Mouse (Mus musculus): ENCODE results near the gene Otud7b. TPM values are rescaled to one million over a fixed set of nuclear protein-coding genes. Genes with fewer than 3 reads are reported as not detected.

Otud7b gene
- polyA plus RNA-seq (2012; rRNA removed) (14.0 and 14.3 TPM in 2 replicates), polyA plus RNA-seq (2014; fragmentation: Nextera tagmentation; extraction: Ambion mirVana) (20.9 and 24.7 TPM in 2 replicates)

GRCm38 (mm10) chr3:96104261-96105065 is at the start of gene Otud7b:
Gene Otud7b (plus strand): TSS chr3:96104527.
- peak within 1 kb of the TSS; percentile 62 for H3K4me3 ChIP-seq (replicated peaks; ENCODE audit: low read length)
- H3K9me3 ChIP-seq (ENCODE audit: control insufficient read depth, low read length) = no peaks in the 10 kb centered on the region
- H3K4me1 ChIP-seq (ENCODE audit: control insufficient read depth, insufficient read depth, low read length) = peaks cover 16% of the 10 kb centered on the region
- 0 out of 2 replicates have a peak, but pooled peaks cover 4% of the 10 kb centered on the region for H3K36me3 ChIP-seq (ENCODE audit: control insufficient read depth, insufficient read depth, low read length)
- TF ChIP-seq POLR2A (IDR thresholded peaks at IDR 0.05; ENCODE audit: borderline replicate concordance, extremely low read depth, insufficient read depth, insufficient read length) = peak; percentile 53; the same call in 1 of the 2 replicates
- DNase-seq (ENCODE audit: low spot score) (peak; percentile 81), ATAC-seq (ENCODE audit: low FRiP score, low read depth) (peak; percentile 91)
- 1% methylated on average over 55 of the region's 84 CpGs for WGBS
- no peaks in the 10 kb centered on the region for H3K27me3 ChIP-seq (ENCODE audit: control insufficient read depth, insufficient read depth, low read length)
- H3K27ac ChIP-seq (replicated peaks; ENCODE audit: low read depth, low read length) = peak within 1 kb of the TSS; percentile 83
- peak within 1 kb of the TSS; percentile 81 for H3K9ac ChIP-seq (ENCODE audit: low read depth, low read length, severe bottlenecking)
- H3K4me2 ChIP-seq (replicated peaks; ENCODE audit: low read depth, low read length, severe bottlenecking) = peak within 1 kb of the TSS; percentile 54

- Histone ChIP-seq H3K27me3 (ENCODE audit: control insufficient read depth, insufficient read depth, low read length) (no peaks in the 10 kb centered on the region), H3K27ac (replicated peaks; ENCODE audit: low read depth, low read length) (no peak overlapping the region), H3K4me3 (replicated peaks; ENCODE audit: low read length) (no peak overlapping the region), H3K4me2 (replicated peaks; ENCODE audit: low read depth, low read length, severe bottlenecking) (no peak overlapping the region), H3K4me1 (ENCODE audit: control insufficient read depth, insufficient read depth, low read length) (peaks cover 5% of the 10 kb centered on the region), H3K36me3 (ENCODE audit: control insufficient read depth, insufficient read depth, low read length) (peaks cover 11% of the 10 kb centered on the region; the same call in 1 of the 2 replicates), H3K9ac (ENCODE audit: low read depth, low read length, severe bottlenecking) (no peak overlapping the region), H3K9me3 (ENCODE audit: control insufficient read depth, low read length) (no peaks in the 10 kb centered on the region)
- no peak for ATAC-seq (ENCODE audit: low FRiP score, low read depth)
- DNase-seq (ENCODE audit: low spot score) = no peak
- WGBS = 87% methylated on average over 6 of the region's 6 CpGs
- TF ChIP-seq POLR2A (IDR thresholded peaks at IDR 0.05; ENCODE audit: borderline replicate concordance, extremely low read depth, insufficient read depth, insufficient read length) = no peak
Observed at GRCm38 (mm10) chr3:96055294-96055693, 49.0 kb upstream of the Otud7b start.

GRCm38 (mm10) chr3:96056031-96056430 is 48.3 kb upstream of the Otud7b start:
- Histone ChIP-seq H3K27me3 (ENCODE audit: control insufficient read depth, insufficient read depth, low read length) (no peaks in the 10 kb centered on the region), H3K9ac (ENCODE audit: low read depth, low read length, severe bottlenecking) (no peak overlapping the region), H3K4me1 (ENCODE audit: control insufficient read depth, insufficient read depth, low read length) (peaks cover 5% of the 10 kb centered on the region), H3K9me3 (ENCODE audit: control insufficient read depth, low read length) (no peaks in the 10 kb centered on the region), H3K27ac (replicated peaks; ENCODE audit: low read depth, low read length) (no peak overlapping the region), H3K36me3 (ENCODE audit: control insufficient read depth, insufficient read depth, low read length) (peaks cover 5% of the 10 kb centered on the region; the same call in 1 of the 2 replicates), H3K4me2 (replicated peaks; ENCODE audit: low read depth, low read length, severe bottlenecking) (no peak overlapping the region), H3K4me3 (replicated peaks; ENCODE audit: low read length) (no peak overlapping the region)
- DNase-seq (ENCODE audit: low spot score) (no peak), ATAC-seq (ENCODE audit: low FRiP score, low read depth) (no peak)
- no peak for TF ChIP-seq POLR2A (IDR thresholded peaks at IDR 0.05; ENCODE audit: borderline replicate concordance, extremely low read depth, insufficient read depth, insufficient read length)
- WGBS = 86% methylated on average over 4 of the region's 4 CpGs

GRCm38 (mm10) chr3:96057747-96058204 is 46.6 kb upstream of the Otud7b start:
- TF ChIP-seq POLR2A (IDR thresholded peaks at IDR 0.05; ENCODE audit: borderline replicate concordance, extremely low read depth, insufficient read depth, insufficient read length) = peak; percentile 64; the same call in 1 of the 2 replicates
- DNase-seq (ENCODE audit: low spot score) (peak; percentile 83), ATAC-seq (ENCODE audit: low FRiP score, low read depth) (peak; percentile 92)
- Histone ChIP-seq H3K9ac (ENCODE audit: low read depth, low read length, severe bottlenecking) (peak overlapping the region; percentile 65), H3K27ac (replicated peaks; ENCODE audit: low read depth, low read length) (peak overlapping the region; percentile 85), H3K36me3 (ENCODE audit: control insufficient read depth, insufficient read depth, low read length) (peaks cover 5% of the 10 kb centered on the region; the same call in 1 of the 2 replicates), H3K4me3 (replicated peaks; ENCODE audit: low read length) (peak overlapping the region; percentile 55), H3K4me2 (replicated peaks; ENCODE audit: low read depth, low read length, severe bottlenecking) (peak overlapping the region; percentile 83), H3K4me1 (ENCODE audit: control insufficient read depth, insufficient read depth, low read length) (peaks cover 5% of the 10 kb centered on the region), H3K9me3 (ENCODE audit: control insufficient read depth, low read length) (no peaks in the 10 kb centered on the region), H3K27me3 (ENCODE audit: control insufficient read depth, insufficient read depth, low read length) (no peaks in the 10 kb centered on the region)
- WGBS = under 1% methylated on average over 26 of the region's 26 CpGs

GRCm38 (mm10) chr3:96058231-96058896 is 46.0 kb upstream of the Otud7b start, which contains the start of gene Vps45:
Gene Vps45 (minus strand): TSS chr3:96058466.
- Histone ChIP-seq H3K36me3 (ENCODE audit: control insufficient read depth, insufficient read depth, low read length) (peaks cover 5% of the 10 kb centered on the region; the same call in 1 of the 2 replicates), H3K4me3 (replicated peaks; ENCODE audit: low read length) (peak within 1 kb of the TSS; percentile 55), H3K4me2 (replicated peaks; ENCODE audit: low read depth, low read length, severe bottlenecking) (peak within 1 kb of the TSS; percentile 83), H3K27ac (replicated peaks; ENCODE audit: low read depth, low read length) (peak within 1 kb of the TSS; percentile 85), H3K27me3 (ENCODE audit: control insufficient read depth, insufficient read depth, low read length) (no peaks in the 10 kb centered on the region), H3K4me1 (ENCODE audit: control insufficient read depth, insufficient read depth, low read length) (peaks cover 5% of the 10 kb centered on the region), H3K9me3 (ENCODE audit: control insufficient read depth, low read length) (no peaks in the 10 kb centered on the region), H3K9ac (ENCODE audit: low read depth, low read length, severe bottlenecking) (peak within 1 kb of the TSS; percentile 65)
- peak; percentile 78 for ATAC-seq (ENCODE audit: low FRiP score, low read depth)
- 0 out of 2 replicates have a peak, but pooled peaks have one; percentile 60 for TF ChIP-seq POLR2A (IDR thresholded peaks at IDR 0.05; ENCODE audit: borderline replicate concordance, extremely low read depth, insufficient read depth, insufficient read length)
- WGBS = 2% methylated on average over 18 of the region's 18 CpGs
- peak; percentile 71 for DNase-seq (ENCODE audit: low spot score)

Data from limb, embryonic 14.5 days (tissue).